ENCODE assay signal across 14 mouse cellular contexts in the genomic region with DNA sequence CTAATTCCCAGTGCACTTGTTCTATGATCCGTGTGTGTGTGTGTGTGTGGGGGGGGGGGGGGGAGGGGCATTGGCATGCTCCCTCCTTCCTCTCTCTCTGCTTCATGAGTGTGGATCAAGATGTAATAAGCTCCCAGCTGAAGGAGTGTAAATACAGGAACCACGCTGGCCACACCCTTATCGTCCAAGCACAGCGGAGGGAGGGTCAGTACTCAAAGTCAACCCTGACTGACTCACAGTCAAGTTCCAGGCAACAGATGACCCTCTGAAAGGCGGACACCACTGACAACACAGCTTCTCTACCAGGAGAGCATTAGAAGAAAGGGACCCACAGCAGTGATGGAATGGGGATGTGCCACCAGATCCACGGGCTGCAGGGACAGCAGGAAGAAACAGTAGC. TPM values are rescaled to one million over a fixed set of nuclear protein-coding genes. Genes with fewer than 3 reads are reported as not detected.
DNase-seq lines count a peak whose midpoint lies in the region; ATAC-seq lines count a peak whose summit lies in the region.
"Had no signal": no experiment of that assay in that cellular context is flagged by ENCODE, and none has a peak within 500 bp of the region (broad histone marks: within the 10 kb centered on the region; RNA-seq: fewer than 3 reads in every experiment).

No protein-coding gene starts in this region.

- peaks cover 76% of the 10 kb centered on the region for H3K4me1 ChIP-seq in liver, embryonic 13.5 days (replicated peaks)
- H3K4me1 ChIP-seq in hindbrain, embryonic 12.5 days, result no peaks in the 10 kb centered on the region
- H3K4me1 ChIP-seq: forebrain, embryonic 15.5 days had no signal

- 19% methylated on average over 6 of the region's 6 CpGs for WGBS in liver, embryonic 13.5 days (ENCODE audit: insufficient replicate concordance)
- 83% methylated on average over 6 of the region's 6 CpGs for WGBS in hindbrain, embryonic 12.5 days

- no peaks in the 10 kb centered on the region for H3K9me3 ChIP-seq in liver, embryonic 13.5 days (replicated peaks)
- H3K9me3 ChIP-seq in hindbrain, embryonic 12.5 days (replicated peaks), result no peaks in the 10 kb centered on the region
- H3K9me3 ChIP-seq: forebrain, embryonic 15.5 days had no signal

- no peaks in the 10 kb centered on the region for H3K27me3 ChIP-seq in liver, embryonic 13.5 days
- no peaks in the 10 kb centered on the region for H3K27me3 ChIP-seq in hindbrain, embryonic 12.5 days
- H3K27me3 ChIP-seq: forebrain, embryonic 15.5 days had no signal

- H3K9ac ChIP-seq in liver, embryonic 13.5 days, result peak overlapping the region; percentile 57
- no peak overlapping the region for H3K9ac ChIP-seq in hindbrain, embryonic 12.5 days
- H3K9ac ChIP-seq: forebrain, embryonic 15.5 days had no signal

- peak; percentile 15 for DNase-seq in urinary bladder, postnatal 14 days (ENCODE audit: low spot score)
- no peak for DNase-seq in urinary bladder, postnatal 36 days (ENCODE audit: low spot score in 2 of 2)
- peak; percentile 67 for DNase-seq in liver, embryonic 13.5 days
- no peak for DNase-seq in layer of hippocampus, adult 18-20 months (ENCODE audit: low spot score in 2 of 2)
- no peak for DNase-seq in right cerebral cortex, adult 18-20 months
- no peak for DNase-seq in heart, adult 11 months
- DNase-seq: embryo, embryonic 11 days; midbrain, embryonic 14.5 days; right cerebral cortex, postnatal 25 days had no signal

- H3K36me3 ChIP-seq in liver, embryonic 13.5 days, result peaks cover 31% of the 10 kb centered on the region
- peaks cover 15% of the 10 kb centered on the region; the same call in 1 of the 2 replicates for H3K36me3 ChIP-seq in hindbrain, embryonic 12.5 days

- H3K4me3 ChIP-seq in liver, embryonic 13.5 days (replicated peaks), result peak overlapping the region; percentile 43
- H3K4me3 ChIP-seq in hindbrain, embryonic 12.5 days, result no peak overlapping the region
- H3K4me3 ChIP-seq: forebrain, embryonic 15.5 days had no signal

- ATAC-seq in liver, embryonic 13.5 days (ENCODE audit: low read depth), result peak; percentile 87
- peak; percentile 30; the same call in 1 of the 2 replicates for ATAC-seq in megakaryocyte progenitor cell, adult 5-6 weeks (replicated peaks; ENCODE audit: poor library complexity)
- no peak for ATAC-seq in hindbrain, embryonic 12.5 days (ENCODE audit: low FRiP score)
- ATAC-seq: CD4-positive, CD25-positive, alpha-beta regulatory T cell, adult 4 months; forebrain, embryonic 15.5 days had no signal

- peak overlapping the region; percentile 94 for H3K27ac ChIP-seq in liver, embryonic 13.5 days
- H3K27ac ChIP-seq in hindbrain, embryonic 12.5 days, result no peak overlapping the region
- H3K27ac ChIP-seq: forebrain, embryonic 15.5 days had no signal

- peak overlapping the region; percentile 59 for H3K4me2 ChIP-seq in liver, embryonic 13.5 days
- no peak overlapping the region for H3K4me2 ChIP-seq in hindbrain, embryonic 12.5 days (replicated peaks)
- H3K4me2 ChIP-seq: forebrain, embryonic 15.5 days had no signal

RNA-seq across cellular contexts. Expression of a gene that starts 42.6 kb away (rescaled TPM):
- 13.2 and 13.3 TPM in 2 replicates for polyA plus RNA-seq in liver, embryonic 13.5 days (2015; fragmentation: Nextera tagmentation; extraction: Ambion mirVana)
- 27.6 and 32.4 TPM in 2 replicates for total RNA-seq in megakaryocyte progenitor cell, adult 5-6 weeks (2015)
- 46.4 and 57.5 TPM in 2 replicates for total RNA-seq in megakaryocyte progenitor cell, adult 5-6 weeks (2017)
- total RNA-seq in layer of hippocampus, adult 18-20 months (2021), result 100 to 1,000 TPM; 199 TPM
- polyA plus RNA-seq in hindbrain, embryonic 12.5 days (2016; fragmentation: Nextera tagmentation; extraction: Ambion mirVana), result 11.8 and 13.7 TPM in 2 replicates

RNA-seq across cellular contexts. Expression of a gene that starts 49.1 kb away (rescaled TPM):
- not detected in 2 replicates for polyA plus RNA-seq in liver, embryonic 13.5 days (2015; fragmentation: Nextera tagmentation; extraction: Ambion mirVana)
- not detected in 2 replicates for total RNA-seq in megakaryocyte progenitor cell, adult 5-6 weeks (2015)
- total RNA-seq in megakaryocyte progenitor cell, adult 5-6 weeks (2017), result not detected in 2 replicates
- not detected for total RNA-seq in layer of hippocampus, adult 18-20 months (2021)
- 0.35 and 0.48 TPM in 2 replicates for polyA plus RNA-seq in hindbrain, embryonic 12.5 days (2016; fragmentation: Nextera tagmentation; extraction: Ambion mirVana)
- total RNA-seq: neutrophil, adult 5-6 weeks had no signal
- polyA plus RNA-seq: CD4-positive, CD25-positive, alpha-beta regulatory T cell, adult 4 months had no signal

Comparison
In these comparisons a context has a peak if more than half of its experiments do, and no peak if none do; other contexts are left out.
1. DNase-seq: peak in urinary bladder, postnatal 14 days (single experiment) and liver, embryonic 13.5 days (single experiment); none in urinary bladder, postnatal 36 days (0 of 2), layer of hippocampus, adult 18-20 months (0 of 2), right cerebral cortex, adult 18-20 months (single experiment) and heart, adult 11 months (single experiment).